Mouse (Mus musculus): ENCODE results near the gene Btnl9. TPM values are rescaled to one million over a fixed set of nuclear protein-coding genes. Genes with fewer than 3 reads are reported as not detected.

Btnl9 gene
- polyA plus RNA-seq, 1 experiment from 2014 or later = 2.2 TPM

- TF ChIP-seq CTCF (IDR thresholded peaks at IDR 0.05; ENCODE audit: low read depth) = no peak
- DNase-seq (ENCODE audit: low spot score) = no peak
- Histone ChIP-seq H3K4me2 (ENCODE audit: low read length) (no peak overlapping the region), H3K4me1 (replicated peaks; ENCODE audit: insufficient read depth, low read length) (0 out of 2 replicates have a peak, but pooled peaks cover 5% of the 10 kb centered on the region), H3K4me3 (replicated peaks; ENCODE audit: low read depth, low read length) (no peak overlapping the region), H3K36me3 (ENCODE audit: insufficient read depth, low read length) (peaks cover 40% of the 10 kb centered on the region), H3K9me3 (replicated peaks; ENCODE audit: low read length) (no peaks in the 10 kb centered on the region), H3K27me3 (ENCODE audit: insufficient read depth, low read length) (no peaks in the 10 kb centered on the region), H3K27ac (no peak overlapping the region), H3K9ac (ENCODE audit: low read depth, low read length) (no peak overlapping the region)
- no peak for ATAC-seq (replicated peaks; ENCODE audit: low FRiP score, low read depth)
These were observed 25.6 kb upstream of the Btnl9 start for GRCm38 (mm10) chr11:49212577-49212976.

GRCm38 (mm10) chr11:49207495-49207894, 20.5 kb upstream of the Btnl9 start:
- H3K36me3 ChIP-seq (ENCODE audit: insufficient read depth, low read length) = 0 out of 2 replicates have a peak, but pooled peaks cover 4% of the 10 kb centered on the region
- peaks cover 13% of the 10 kb centered on the region for H3K4me1 ChIP-seq (replicated peaks; ENCODE audit: insufficient read depth, low read length)
- no peak overlapping the region for H3K4me2 ChIP-seq (ENCODE audit: low read length)
- H3K27me3 ChIP-seq (ENCODE audit: insufficient read depth, low read length) = no peaks in the 10 kb centered on the region
- no peak overlapping the region for H3K4me3 ChIP-seq (replicated peaks; ENCODE audit: low read depth, low read length)
- no peak overlapping the region for H3K9ac ChIP-seq (ENCODE audit: low read depth, low read length)
- H3K27ac ChIP-seq = no peak overlapping the region
- DNase-seq (ENCODE audit: low spot score) = no peak
- no peaks in the 10 kb centered on the region for H3K9me3 ChIP-seq (replicated peaks; ENCODE audit: low read length)
- WGBS = 93% methylated on average over 1 of the region's 1 CpGs
- no peak for ATAC-seq (replicated peaks; ENCODE audit: low FRiP score, low read depth)
- no peak for TF ChIP-seq CTCF (IDR thresholded peaks at IDR 0.05; ENCODE audit: low read depth)

DNA sequence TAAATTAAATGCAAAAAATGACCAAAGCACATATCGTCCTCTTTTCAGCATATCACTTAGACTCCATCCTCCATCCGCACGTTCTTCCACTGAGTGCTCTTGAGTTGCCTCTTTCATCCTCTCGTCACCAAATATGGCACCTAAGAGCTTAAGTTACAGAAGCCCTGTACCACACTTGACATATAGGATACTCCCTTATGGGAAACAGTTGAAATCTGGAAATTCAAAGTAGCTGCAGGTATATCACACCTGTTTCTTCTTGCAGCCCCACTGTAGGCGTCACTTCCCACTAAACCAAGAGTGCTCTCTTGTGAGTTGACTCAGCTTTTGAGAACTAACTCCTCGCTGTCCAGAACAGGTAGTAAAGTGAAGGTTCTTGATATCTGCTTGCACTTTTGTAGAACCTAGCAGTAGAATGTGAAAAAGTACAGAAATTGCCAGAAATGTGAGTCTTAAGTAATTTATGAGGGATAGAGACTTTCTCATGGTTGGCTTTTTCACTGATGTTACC, 18.2 kb upstream of the Btnl9 start:
- ATAC-seq (replicated peaks; ENCODE audit: low FRiP score, low read depth) (no peak), DNase-seq (ENCODE audit: low spot score) (no peak)
- Histone ChIP-seq H3K36me3 (ENCODE audit: insufficient read depth, low read length) (0 out of 2 replicates have a peak, but pooled peaks cover 4% of the 10 kb centered on the region), H3K4me3 (replicated peaks; ENCODE audit: low read depth, low read length) (no peak overlapping the region), H3K9ac (ENCODE audit: low read depth, low read length) (no peak overlapping the region), H3K9me3 (replicated peaks; ENCODE audit: low read length) (no peaks in the 10 kb centered on the region), H3K4me1 (replicated peaks; ENCODE audit: insufficient read depth, low read length) (peaks cover 13% of the 10 kb centered on the region), H3K27me3 (ENCODE audit: insufficient read depth, low read length) (no peaks in the 10 kb centered on the region), H3K27ac (no peak overlapping the region), H3K4me2 (ENCODE audit: low read length) (peak overlapping the region; percentile 85)
- TF ChIP-seq CTCF (IDR thresholded peaks at IDR 0.05; ENCODE audit: low read depth) = no peak
- 77% methylated on average over 6 of the region's 6 CpGs for WGBS

- Histone ChIP-seq H3K9me3 (replicated peaks; ENCODE audit: low read length) (no peaks in the 10 kb centered on the region), H3K4me1 (replicated peaks; ENCODE audit: insufficient read depth, low read length) (peaks cover 13% of the 10 kb centered on the region), H3K9ac (ENCODE audit: low read depth, low read length) (peak overlapping the region; percentile 91), H3K27ac (peak overlapping the region; percentile 96), H3K4me2 (ENCODE audit: low read length) (peak overlapping the region; percentile 85), H3K36me3 (ENCODE audit: insufficient read depth, low read length) (0 out of 2 replicates have a peak, but pooled peaks cover 4% of the 10 kb centered on the region), H3K4me3 (replicated peaks; ENCODE audit: low read depth, low read length) (peak overlapping the region; percentile 72), H3K27me3 (ENCODE audit: insufficient read depth, low read length) (no peaks in the 10 kb centered on the region)
- WGBS = under 1% methylated on average over 24 of the region's 24 CpGs
- TF ChIP-seq CTCF (IDR thresholded peaks at IDR 0.05; ENCODE audit: low read depth) = no peak
- peak; percentile 69 for DNase-seq (ENCODE audit: low spot score)
- ATAC-seq (replicated peaks; ENCODE audit: low FRiP score, low read depth) = peak; percentile 75
These were observed 17.0 kb upstream of the Btnl9 start for GRCm38 (mm10) chr11:49203771-49204497.

DNA sequence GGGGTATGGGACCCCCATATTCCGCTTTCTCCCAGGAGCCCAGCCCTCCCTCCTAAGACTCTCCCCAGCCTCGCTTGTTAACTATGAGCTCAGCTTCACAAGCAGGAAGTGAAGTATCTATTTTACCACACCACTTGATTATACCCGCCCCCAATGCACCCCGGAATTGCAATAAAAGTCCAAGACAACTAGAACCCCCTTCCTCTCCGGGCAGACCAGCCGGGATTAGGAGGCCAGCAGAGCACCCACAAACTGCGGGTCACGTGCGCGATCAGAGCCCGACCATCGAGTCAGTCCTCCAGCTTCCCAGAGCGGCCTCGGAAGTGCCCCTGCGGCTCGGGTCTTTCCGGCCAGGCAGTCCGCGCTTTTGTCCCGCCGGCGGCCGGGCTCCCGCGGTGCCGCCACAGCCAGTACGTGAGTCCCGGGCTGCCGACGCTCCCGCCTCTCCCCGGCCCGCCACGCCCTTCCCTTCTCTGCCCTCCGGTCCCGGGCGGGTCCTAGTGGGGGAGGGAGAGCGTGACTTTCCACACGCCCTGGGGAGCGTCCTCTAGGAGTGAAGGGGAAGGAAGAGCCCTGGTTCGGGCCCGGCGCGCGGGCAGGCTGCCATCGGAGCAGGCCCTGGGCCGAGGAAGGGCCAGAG, 16.3 kb upstream of the Btnl9 start, which contains the start of gene Zfp62:
TSS of gene Zfp62 (plus strand) at position 164 of the 640 bp plus-strand sequence.
- H3K9me3 ChIP-seq (replicated peaks; ENCODE audit: low read length) = no peaks in the 10 kb centered on the region
- H3K9ac ChIP-seq (ENCODE audit: low read depth, low read length) = peak within 1 kb of the TSS; percentile 91
- peak within 1 kb of the TSS; percentile 96 for H3K27ac ChIP-seq
- H3K4me2 ChIP-seq (ENCODE audit: low read length) = peak within 1 kb of the TSS; percentile 85
- H3K36me3 ChIP-seq (ENCODE audit: insufficient read depth, low read length) = 0 out of 2 replicates have a peak, but pooled peaks cover 4% of the 10 kb centered on the region
- peak; percentile 93 for ATAC-seq (replicated peaks; ENCODE audit: low FRiP score, low read depth)
- DNase-seq (ENCODE audit: low spot score) = peak; percentile 94
- TF ChIP-seq CTCF (IDR thresholded peaks at IDR 0.05; ENCODE audit: low read depth) = no peak
- peaks cover 13% of the 10 kb centered on the region for H3K4me1 ChIP-seq (replicated peaks; ENCODE audit: insufficient read depth, low read length)
- under 1% methylated on average over 45 of the region's 47 CpGs for WGBS
- peak within 1 kb of the TSS; percentile 72 for H3K4me3 ChIP-seq (replicated peaks; ENCODE audit: low read depth, low read length)
- H3K27me3 ChIP-seq (ENCODE audit: insufficient read depth, low read length) = no peaks in the 10 kb centered on the region

DNA sequence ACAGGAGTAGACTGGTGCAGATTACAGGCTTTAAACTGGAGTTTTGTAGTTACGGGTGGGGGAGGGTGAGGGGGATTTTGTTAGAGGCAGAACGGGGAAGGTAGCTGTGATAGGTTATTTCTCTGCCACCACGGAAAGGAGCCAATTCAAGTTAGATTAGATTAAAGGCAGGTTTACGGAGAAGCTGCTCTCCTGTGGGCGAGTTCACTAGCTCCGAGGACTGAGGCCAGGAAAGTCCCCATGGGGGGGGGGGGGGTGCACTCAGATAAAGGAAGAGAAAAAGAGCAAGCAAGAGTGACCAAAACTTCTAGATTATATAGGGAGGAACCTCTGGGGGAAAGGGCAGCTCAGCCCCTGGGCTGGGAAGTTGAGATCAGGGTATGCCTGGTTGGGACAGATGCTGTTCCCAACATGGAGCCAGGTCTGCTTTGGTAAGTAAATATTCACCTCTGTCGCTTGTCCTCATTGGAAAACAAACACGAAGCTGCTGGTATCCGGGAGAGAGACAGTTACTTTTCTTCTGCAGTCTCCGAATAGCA, 15.6 kb upstream of the Btnl9 start:
- H3K9me3 ChIP-seq (replicated peaks; ENCODE audit: low read length) = no peaks in the 10 kb centered on the region
- peak; percentile 16; the same call in 1 of the 2 replicates for ATAC-seq (replicated peaks; ENCODE audit: low FRiP score, low read depth)
- H3K36me3 ChIP-seq (ENCODE audit: insufficient read depth, low read length) = 0 out of 2 replicates have a peak, but pooled peaks cover 2% of the 10 kb centered on the region
- DNase-seq (ENCODE audit: low spot score) = no peak
- WGBS = 3% methylated on average over 10 of the region's 10 CpGs
- peak overlapping the region; percentile 72 for H3K4me3 ChIP-seq (replicated peaks; ENCODE audit: low read depth, low read length)
- no peak for TF ChIP-seq CTCF (IDR thresholded peaks at IDR 0.05; ENCODE audit: low read depth)
- peak overlapping the region; percentile 85 for H3K4me2 ChIP-seq (ENCODE audit: low read length)
- H3K4me1 ChIP-seq (replicated peaks; ENCODE audit: insufficient read depth, low read length) = peaks cover 13% of the 10 kb centered on the region
- H3K27me3 ChIP-seq (ENCODE audit: insufficient read depth, low read length) = no peaks in the 10 kb centered on the region
- H3K27ac ChIP-seq = peak overlapping the region; percentile 96
- H3K9ac ChIP-seq (ENCODE audit: low read depth, low read length) = peak overlapping the region; percentile 91

Measured in kidney, postnatal 0 days (tissue).